Mouse (Mus musculus) embryonic facial prominence, embryonic 12.5 days (tissue): ENCODE measurements around the gene Gm5475. TPM values are rescaled to one million over a fixed set of nuclear protein-coding genes. Genes with fewer than 3 reads are reported as not detected.
A peak's percentile ranks its signal among the peaks of the same experiment; 100 is the strongest.
"Not testable (repeated sequence)": the region's sequence is repeated elsewhere in the genome, so short reads cannot be mapped to it uniquely, and the experiment has no call there.

Experiments
- ATAC-seq: fragments of 200-750 bp; cut with Nextera tagmentation; 2 replicates; pipeline ENCODE4 v1.8.0; 2017; ENCODE audit not compliant: insufficient number of reproducible peaks, insufficient read depth, low FRiP score, low TSS enrichment
- H3K27ac ChIP-seq: fragments of 300-500 bp; sonication (generic); 2 replicates; pipeline ENCODE4 v1.5.1; 2016; ENCODE audit warnings: mild to moderate bottlenecking
- H3K27me3 ChIP-seq: fragments of 300-500 bp; sonication (generic); 2 replicates; pipeline ENCODE4 v1.6.1; 2016; ENCODE audit warnings: mild to moderate bottlenecking, moderate library complexity
- H3K36me3 ChIP-seq: fragments of 300-500 bp; sonication (generic); 2 replicates; pipeline ENCODE4 v1.6.1; 2016; ENCODE audit warnings: mild to moderate bottlenecking
- H3K4me1 ChIP-seq: fragments of 300-500 bp; sonication (generic); 2 replicates; pipeline ENCODE4 v1.6.1; 2016
- H3K4me2 ChIP-seq: fragments of 300-500 bp; sonication (generic); replicated peaks from 2 replicates; pipeline ENCODE4 v1.6.1; 2016; ENCODE audit warnings: mild to moderate bottlenecking, moderate library complexity
- H3K4me3 ChIP-seq: fragments of 300-500 bp; sonication (generic); 2 replicates; pipeline ENCODE4 v1.5.1; 2016; ENCODE audit warnings: mild to moderate bottlenecking
- H3K9ac ChIP-seq: fragments of 300-500 bp; sonication (generic); 2 replicates; pipeline ENCODE4 v1.6.1; 2016; ENCODE audit warnings: mild to moderate bottlenecking, moderate library complexity
- H3K9me3 ChIP-seq: fragments of 300-500 bp; sonication (generic); 2 replicates; pipeline ENCODE4 v1.6.1; 2016; ENCODE audit warnings: mild to moderate bottlenecking, moderate library complexity
- WGBS: fragments of 180-500 bp; shearing (Covaris S2); methylation state at CpG from one replicate; pipeline ENCODE4 v1.1.7; 2016; 5-methylcytosine and 5-hydroxymethylcytosine counted together
- polyA plus RNA-seq: library from polyadenylated mRNA; unstranded; fragments of >200 nt; fragmentation: Nextera tagmentation; extraction: Ambion mirVana; gene quantifications from 2 replicates; pipeline ENCODE4 v1.2.1, GENCODE M21; 2016

Gene Gm5475
- polyA plus RNA-seq = 0.12 and 0.14 TPM in 2 replicates

GRCm38 (mm10) chr15:100421758-100422197 lies at the start of gene Gm5475:
Gm5475 (plus strand) TSS chr15:100422147.
- Histone ChIP-seq H3K27me3 (peaks cover 20% of the 10 kb centered on the region; the same call in 1 of the 2 replicates), H3K4me2 (peak within 1 kb of the TSS; percentile 80), H3K4me3 (peak within 1 kb of the TSS; percentile 95), H3K4me1 (peaks cover 29% of the 10 kb centered on the region), H3K9ac (peak within 1 kb of the TSS; percentile 94), H3K27ac (0 out of 2 replicates have a peak within 1 kb of the TSS, but pooled peaks have one; percentile 6)
- 17% methylated on average over 3 of the region's 3 CpGs for WGBS
- not testable (repeated sequence) for H3K9me3 ChIP-seq, H3K36me3 ChIP-seq, ATAC-seq

GRCm38 (mm10) chr15:100375066-100375465 lies 46.9 kb upstream of the Gm5475 start:
- 0 out of 2 replicates have a peak, but pooled peaks cover 3% of the 10 kb centered on the region for H3K9me3 ChIP-seq
- no peaks in the 10 kb centered on the region for H3K4me1 ChIP-seq
- H3K4me3 ChIP-seq = no peak overlapping the region
- H3K4me2 ChIP-seq = no peak overlapping the region
- H3K27me3 ChIP-seq = no peaks in the 10 kb centered on the region
- no peak overlapping the region for H3K27ac ChIP-seq
- ATAC-seq = no peak
- H3K36me3 ChIP-seq = no peaks in the 10 kb centered on the region
- 30% methylated on average over 5 of the region's 5 CpGs for WGBS
- H3K9ac ChIP-seq = no peak overlapping the region

- H3K4me1 ChIP-seq, H3K9ac ChIP-seq, H3K27me3 ChIP-seq, ATAC-seq, H3K27ac ChIP-seq, H3K4me3 ChIP-seq, H3K9me3 ChIP-seq, H3K36me3 ChIP-seq, H3K4me2 ChIP-seq: not testable (repeated sequence)
- 32% methylated on average over 4 of the region's 9 CpGs for WGBS
Observed at GRCm38 (mm10) chr15:100377847-100378505, 44.0 kb upstream of the Gm5475 start.

- Histone ChIP-seq H3K27ac (no peak overlapping the region), H3K27me3 (no peaks in the 10 kb centered on the region), H3K9ac (no peak overlapping the region), H3K4me1 (no peaks in the 10 kb centered on the region), H3K36me3 (no peaks in the 10 kb centered on the region), H3K9me3 (no peaks in the 10 kb centered on the region), H3K4me3 (no peak overlapping the region), H3K4me2 (no peak overlapping the region)
- ATAC-seq = no peak
- 83% methylated on average over 8 of the region's 8 CpGs for WGBS
Observed at GRCm38 (mm10) chr15:100379658-100380057, 42.3 kb upstream of the Gm5475 start.

- WGBS = 64% methylated on average over 2 of the region's 2 CpGs
- no peaks in the 10 kb centered on the region for H3K36me3 ChIP-seq
- H3K27me3 ChIP-seq = no peaks in the 10 kb centered on the region
- no peak overlapping the region for H3K27ac ChIP-seq
- H3K4me1 ChIP-seq = no peaks in the 10 kb centered on the region
- no peak for ATAC-seq
- H3K9ac ChIP-seq = no peak overlapping the region
- no peak overlapping the region for H3K4me2 ChIP-seq
- no peak overlapping the region for H3K4me3 ChIP-seq
- no peaks in the 10 kb centered on the region for H3K9me3 ChIP-seq
Observed at GRCm38 (mm10) chr15:100380104-100380503, 41.8 kb upstream of the Gm5475 start.

- Histone ChIP-seq H3K4me1 (peaks cover 11% of the 10 kb centered on the region), H3K27me3 (no peaks in the 10 kb centered on the region), H3K4me2 (no peak overlapping the region), H3K27ac (no peak overlapping the region), H3K9ac (no peak overlapping the region), H3K36me3 (no peaks in the 10 kb centered on the region), H3K4me3 (no peak overlapping the region), H3K9me3 (no peaks in the 10 kb centered on the region)
- 86% methylated on average over 9 of the region's 9 CpGs for WGBS
- ATAC-seq = no peak
Observed at GRCm38 (mm10) chr15:100385705-100386104, 36.2 kb upstream of the Gm5475 start.

GRCm38 (mm10) chr15:100387544-100388223 lies 34.3 kb upstream of the Gm5475 start:
- 90% methylated on average over 17 of the region's 17 CpGs for WGBS
- no peak for ATAC-seq
- no peak overlapping the region for H3K27ac ChIP-seq

GRCm38 (mm10) chr15:100388224-100388835 lies 33.6 kb upstream of the Gm5475 start:
- Histone ChIP-seq H3K4me1 (peaks cover 11% of the 10 kb centered on the region), H3K27me3 (no peaks in the 10 kb centered on the region), H3K27ac (no peak overlapping the region), H3K9me3 (no peaks in the 10 kb centered on the region), H3K36me3 (peaks cover 5% of the 10 kb centered on the region), H3K4me2 (no peak overlapping the region), H3K4me3 (no peak overlapping the region), H3K9ac (no peak overlapping the region)
- WGBS = 87% methylated on average over 16 of the region's 16 CpGs
- ATAC-seq = no peak

More at GRCm38 (mm10) chr15:100387544-100388223, 34.3 kb upstream of the Gm5475 start:
- Histone ChIP-seq H3K4me3 (no peak overlapping the region), H3K27me3 (no peaks in the 10 kb centered on the region), H3K9me3 (no peaks in the 10 kb centered on the region), H3K4me2 (no peak overlapping the region), H3K36me3 (no peaks in the 10 kb centered on the region; the same call in 1 of the 2 replicates), H3K9ac (no peak overlapping the region), H3K4me1 (peaks cover 11% of the 10 kb centered on the region)

GRCm38 (mm10) chr15:100388886-100389285 lies 33.1 kb upstream of the Gm5475 start:
- Histone ChIP-seq H3K4me3 (no peak overlapping the region), H3K27me3 (no peaks in the 10 kb centered on the region), H3K4me2 (no peak overlapping the region), H3K27ac (no peak overlapping the region), H3K36me3 (peaks cover 10% of the 10 kb centered on the region), H3K4me1 (peaks cover 11% of the 10 kb centered on the region), H3K9me3 (no peaks in the 10 kb centered on the region), H3K9ac (no peak overlapping the region)
- WGBS = 60% methylated on average over 9 of the region's 9 CpGs
- no peak for ATAC-seq

GRCm38 (mm10) chr15:100391066-100391465 lies 30.9 kb upstream of the Gm5475 start:
- WGBS = 72% methylated on average over 7 of the region's 7 CpGs
- Histone ChIP-seq H3K9ac (no peak overlapping the region), H3K9me3 (no peaks in the 10 kb centered on the region), H3K4me3 (no peak overlapping the region), H3K27me3 (no peaks in the 10 kb centered on the region), H3K4me2 (no peak overlapping the region), H3K27ac (no peak overlapping the region), H3K4me1 (peaks cover 11% of the 10 kb centered on the region), H3K36me3 (peaks cover 30% of the 10 kb centered on the region)
- ATAC-seq = no peak

GRCm38 (mm10) chr15:100391599-100391998 lies 30.3 kb upstream of the Gm5475 start:
- 94% methylated on average over 7 of the region's 7 CpGs for WGBS
- Histone ChIP-seq H3K27ac (no peak overlapping the region), H3K9ac (no peak overlapping the region), H3K4me3 (no peak overlapping the region), H3K4me2 (no peak overlapping the region), H3K9me3 (no peaks in the 10 kb centered on the region), H3K36me3 (peaks cover 35% of the 10 kb centered on the region), H3K27me3 (no peaks in the 10 kb centered on the region), H3K4me1 (peaks cover 11% of the 10 kb centered on the region)
- no peak for ATAC-seq

GRCm38 (mm10) chr15:100393016-100393415 lies 28.9 kb upstream of the Gm5475 start:
- no peak overlapping the region for H3K27ac ChIP-seq
- no peak overlapping the region for H3K4me3 ChIP-seq
- H3K27me3 ChIP-seq = no peaks in the 10 kb centered on the region
- H3K36me3 ChIP-seq = peaks cover 49% of the 10 kb centered on the region
- no peak overlapping the region for H3K4me2 ChIP-seq
- H3K9me3 ChIP-seq = no peaks in the 10 kb centered on the region
- WGBS = 82% methylated on average over 11 of the region's 11 CpGs
- no peak for ATAC-seq
- no peak overlapping the region for H3K9ac ChIP-seq
- peaks cover 11% of the 10 kb centered on the region for H3K4me1 ChIP-seq
